Mouse (Mus musculus) heart, embryonic 12.5 days (tissue): ENCODE results near the gene Pbx1. TPM values are rescaled to one million over a fixed set of nuclear protein-coding genes. Genes with fewer than 3 reads are reported as not detected.

Experiments
- ATAC-seq: fragments of 200-750 bp; cut with Nextera tagmentation; 2 replicates; pipeline ENCODE4 v1.8.0; 2017; ENCODE audit warnings: moderate TSS enrichment, moderate library complexity; ENCODE audit not compliant: insufficient number of reproducible peaks, low FRiP score
- H3K27ac ChIP-seq: fragments of 300-500 bp; sonication (generic); 2 replicates; pipeline ENCODE4 v1.5.1; 2016; ENCODE audit warnings: mild to moderate bottlenecking, moderate library complexity; ENCODE audit not compliant: poor library complexity, severe bottlenecking
- H3K27me3 ChIP-seq: fragments of 300-500 bp; sonication (generic); replicated peaks from 2 replicates; pipeline ENCODE4 v1.6.1; 2016; ENCODE audit warnings: mild to moderate bottlenecking, moderate library complexity
- H3K36me3 ChIP-seq: fragments of 300-500 bp; sonication (generic); 2 replicates; pipeline ENCODE4 v1.6.1; 2016; ENCODE audit warnings: mild to moderate bottlenecking, moderate library complexity
- H3K4me1 ChIP-seq: fragments of 300-500 bp; sonication (generic); replicated peaks from 2 replicates; pipeline ENCODE4 v1.6.1; 2016; ENCODE audit warnings: mild to moderate bottlenecking
- H3K4me2 ChIP-seq: fragments of 300-500 bp; sonication (generic); 2 replicates; pipeline ENCODE4 v1.6.1; 2016; ENCODE audit warnings: mild to moderate bottlenecking, moderate library complexity
- H3K4me3 ChIP-seq: fragments of 300-500 bp; sonication (generic); 2 replicates; pipeline ENCODE4 v1.5.1; 2016; ENCODE audit warnings: mild to moderate bottlenecking
- H3K9ac ChIP-seq: fragments of 300-500 bp; sonication (generic); 2 replicates; pipeline ENCODE4 v1.6.1; 2016; ENCODE audit warnings: mild to moderate bottlenecking, moderate library complexity
- H3K9me3 ChIP-seq: fragments of 300-500 bp; sonication (generic); replicated peaks from 2 replicates; pipeline ENCODE4 v1.6.1; 2016; ENCODE audit warnings: mild to moderate bottlenecking, moderate library complexity
- WGBS: fragments of 180-500 bp; shearing (Covaris S2); methylation state at CpG from one replicate; pipeline ENCODE4 v1.1.7; 2016; 5-methylcytosine and 5-hydroxymethylcytosine counted together
- polyA plus RNA-seq: library from polyadenylated mRNA; unstranded; fragments of >200 nt; fragmentation: Nextera tagmentation; extraction: Ambion mirVana; gene quantifications from 2 replicates; pipeline ENCODE4 v1.2.1, GENCODE M21; 2016

Gene Pbx1
- polyA plus RNA-seq, 1 experiment from 2014 or later = 26.3 TPM

DNA sequence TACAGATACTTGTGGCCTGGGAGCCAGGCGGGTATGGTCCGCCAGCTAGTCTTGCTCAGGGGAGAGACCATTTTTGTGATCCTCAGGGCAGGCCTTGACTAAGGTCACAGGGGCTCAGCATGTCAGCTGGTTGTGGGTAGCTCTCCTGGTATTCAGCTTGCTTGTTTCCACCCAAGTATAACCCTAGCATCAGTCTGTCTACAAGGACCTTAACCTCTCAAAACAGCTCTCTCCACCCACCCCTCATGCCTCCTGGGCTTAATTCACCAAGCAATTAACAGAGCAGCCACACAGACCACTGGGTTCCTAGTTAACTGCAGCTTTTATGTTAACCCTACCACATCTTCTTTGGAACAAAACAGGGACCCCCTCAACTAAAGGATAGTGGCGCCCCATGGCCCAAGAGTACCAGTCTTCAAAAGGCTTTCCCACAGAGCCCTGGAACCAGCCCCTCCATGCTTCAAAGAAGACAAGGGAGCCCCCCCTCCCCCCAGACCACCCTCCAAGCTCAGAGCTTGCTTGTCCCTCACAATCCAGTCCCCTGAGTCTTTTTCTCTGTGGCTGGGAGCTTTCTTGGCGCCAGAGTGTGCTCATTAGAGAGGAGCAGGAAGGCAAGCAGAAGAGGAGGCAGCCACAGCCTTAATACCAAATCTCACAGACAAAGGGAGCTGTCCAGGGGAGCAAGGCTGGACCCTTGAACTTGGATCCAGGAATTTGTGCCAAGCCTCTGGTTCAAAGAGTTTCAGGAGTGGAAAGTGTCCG, 48.1 kb downstream of the Pbx1 start:
- 0 out of 2 replicates have a peak, but pooled peaks cover 5% of the 10 kb centered on the region for H3K36me3 ChIP-seq
- ATAC-seq = no peak
- H3K9me3 ChIP-seq = no peaks in the 10 kb centered on the region
- H3K4me1 ChIP-seq = peaks cover 76% of the 10 kb centered on the region
- H3K9ac ChIP-seq = peak overlapping the region; percentile 59
- 49% methylated on average over 5 of the region's 5 CpGs for WGBS
- H3K4me3 ChIP-seq = no peak overlapping the region
- H3K4me2 ChIP-seq = no peak overlapping the region
- H3K27me3 ChIP-seq = no peaks in the 10 kb centered on the region
- peak overlapping the region; percentile 96 for H3K27ac ChIP-seq

DNA sequence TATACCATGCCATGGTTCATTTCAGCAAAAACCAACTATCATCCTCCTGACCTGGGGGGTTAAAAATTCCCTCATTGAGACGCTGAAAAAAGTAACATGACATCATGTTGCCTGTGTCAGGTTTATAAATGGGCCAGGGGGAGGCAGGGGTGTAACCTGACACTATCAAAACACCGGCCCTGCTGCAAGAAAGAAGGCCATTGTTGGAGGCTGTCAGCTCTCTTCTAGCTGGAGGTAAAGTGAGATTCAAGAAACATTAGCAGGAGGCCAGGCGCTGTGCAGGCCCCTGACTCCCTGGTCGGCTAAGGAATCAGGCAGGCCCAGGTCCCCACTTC, 49.3 kb downstream of the Pbx1 start:
- peak overlapping the region; percentile 51; the same call in 1 of the 2 replicates for H3K9ac ChIP-seq
- no peak overlapping the region for H3K4me3 ChIP-seq
- H3K4me1 ChIP-seq = peaks cover 76% of the 10 kb centered on the region
- H3K27me3 ChIP-seq = no peaks in the 10 kb centered on the region
- H3K4me2 ChIP-seq = peak overlapping the region; percentile 38; the same call in 1 of the 2 replicates
- no peaks in the 10 kb centered on the region for H3K9me3 ChIP-seq
- peak overlapping the region; percentile 96 for H3K27ac ChIP-seq
- WGBS = 3% methylated on average over 4 of the region's 4 CpGs
- H3K36me3 ChIP-seq = 0 out of 2 replicates have a peak, but pooled peaks cover 3% of the 10 kb centered on the region
- peak; percentile 81 for ATAC-seq

DNA sequence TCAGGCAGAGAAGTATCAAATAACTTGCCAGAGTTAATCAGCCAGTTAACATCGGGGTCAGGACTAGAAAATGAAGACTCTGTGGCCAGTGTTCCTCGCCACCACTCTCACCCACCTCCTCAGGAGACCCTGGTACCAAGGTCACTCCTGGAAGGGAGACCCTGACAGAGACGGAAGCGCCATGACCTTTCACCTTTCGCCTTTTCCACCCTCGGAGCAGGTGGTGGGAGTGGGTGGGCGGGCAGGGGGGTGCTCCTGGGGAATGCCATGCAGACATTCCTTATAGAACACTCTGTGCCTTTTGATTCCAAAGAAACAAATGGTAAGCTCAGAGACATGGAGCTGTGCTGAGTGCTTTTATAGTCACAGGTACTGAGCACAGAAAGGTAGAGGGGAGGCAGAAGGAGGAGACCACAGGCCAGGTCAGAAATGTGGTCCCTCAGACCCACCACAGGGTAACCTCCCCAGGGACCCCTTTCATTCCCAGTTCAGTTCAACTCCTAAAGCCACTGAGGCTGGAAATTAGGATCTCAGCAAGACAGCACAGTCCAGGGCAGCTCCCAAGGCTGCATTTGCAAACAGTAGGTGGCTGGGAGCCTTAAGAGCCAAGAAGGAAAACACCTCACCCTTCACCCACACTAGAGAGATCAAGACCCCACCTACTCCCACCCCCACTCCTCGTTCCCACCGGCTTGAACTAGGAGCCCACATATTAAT, 49.8 kb downstream of the Pbx1 start:
- peak; percentile 55 for ATAC-seq
- Histone ChIP-seq H3K27ac (peak overlapping the region; percentile 96), H3K4me2 (peak overlapping the region; percentile 38; the same call in 1 of the 2 replicates), H3K9me3 (no peaks in the 10 kb centered on the region), H3K4me1 (peaks cover 75% of the 10 kb centered on the region), H3K4me3 (no peak overlapping the region), H3K36me3 (0 out of 2 replicates have a peak, but pooled peaks cover 3% of the 10 kb centered on the region), H3K27me3 (no peaks in the 10 kb centered on the region), H3K9ac (peak overlapping the region; percentile 41)
- WGBS = 39% methylated on average over 9 of the region's 9 CpGs

GRCm38 (mm10) chr1:168381451-168381850, 50.6 kb downstream of the Pbx1 start:
- H3K4me3 ChIP-seq = no peak overlapping the region
- no peak for ATAC-seq
- no peaks in the 10 kb centered on the region for H3K9me3 ChIP-seq
- H3K4me2 ChIP-seq = no peak overlapping the region
- no peak overlapping the region for H3K9ac ChIP-seq
- H3K4me1 ChIP-seq = peaks cover 68% of the 10 kb centered on the region
- WGBS = 67% methylated on average over 4 of the region's 4 CpGs
- H3K36me3 ChIP-seq = 0 out of 2 replicates have a peak, but pooled peaks cover 3% of the 10 kb centered on the region
- H3K27ac ChIP-seq = peak overlapping the region; percentile 72; the same call in 1 of the 2 replicates
- no peaks in the 10 kb centered on the region for H3K27me3 ChIP-seq

GRCm38 (mm10) chr1:168380241-168380770, 51.8 kb downstream of the Pbx1 start:
- H3K4me2 ChIP-seq = peak overlapping the region; percentile 17
- H3K4me3 ChIP-seq = no peak overlapping the region
- peak; percentile 39; the same call in 1 of the 2 replicates for ATAC-seq
- no peaks in the 10 kb centered on the region for H3K9me3 ChIP-seq
- no peak overlapping the region; the same call in 1 of the 2 replicates for H3K9ac ChIP-seq
- H3K27ac ChIP-seq = peak overlapping the region; percentile 72
- 0 out of 2 replicates have a peak, but pooled peaks cover 6% of the 10 kb centered on the region for H3K36me3 ChIP-seq
- 35% methylated on average over 9 of the region's 9 CpGs for WGBS
- peaks cover 57% of the 10 kb centered on the region for H3K4me1 ChIP-seq
- H3K27me3 ChIP-seq = no peaks in the 10 kb centered on the region

DNA sequence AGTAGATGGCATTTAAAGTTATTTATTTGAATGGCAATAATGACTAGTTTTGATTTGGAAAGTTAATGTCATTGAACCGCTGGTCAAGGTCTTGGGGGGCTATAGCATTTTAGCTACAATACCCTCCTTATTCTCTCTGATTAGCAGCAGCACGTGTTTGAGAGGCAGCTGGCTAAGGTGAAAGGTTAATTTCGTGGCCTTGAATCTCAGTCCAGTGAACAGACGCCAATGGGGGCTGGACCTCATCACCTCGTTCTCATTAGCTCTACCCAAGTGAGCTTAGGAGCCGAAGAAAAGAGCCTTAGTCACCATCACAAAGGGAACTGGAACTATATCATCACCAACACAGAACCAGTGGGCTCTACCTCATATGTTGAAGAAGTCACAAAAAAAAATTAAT, 54.4 kb downstream of the Pbx1 start:
- Histone ChIP-seq H3K9me3 (no peaks in the 10 kb centered on the region), H3K4me3 (no peak overlapping the region), H3K27me3 (no peaks in the 10 kb centered on the region), H3K9ac (no peak overlapping the region), H3K36me3 (peaks cover 13% of the 10 kb centered on the region), H3K4me2 (no peak overlapping the region), H3K27ac (no peak overlapping the region), H3K4me1 (peaks cover 41% of the 10 kb centered on the region)
- WGBS = 67% methylated on average over 6 of the region's 6 CpGs
- no peak for ATAC-seq

GRCm38 (mm10) chr1:168376330-168376729, 55.7 kb downstream of the Pbx1 start:
- Histone ChIP-seq H3K36me3 (peaks cover 19% of the 10 kb centered on the region), H3K4me1 (peaks cover 29% of the 10 kb centered on the region), H3K4me2 (no peak overlapping the region), H3K9ac (no peak overlapping the region), H3K27ac (no peak overlapping the region), H3K4me3 (no peak overlapping the region), H3K27me3 (no peaks in the 10 kb centered on the region), H3K9me3 (no peaks in the 10 kb centered on the region)
- ATAC-seq = no peak
- 36% methylated on average over 3 of the region's 3 CpGs for WGBS

DNA sequence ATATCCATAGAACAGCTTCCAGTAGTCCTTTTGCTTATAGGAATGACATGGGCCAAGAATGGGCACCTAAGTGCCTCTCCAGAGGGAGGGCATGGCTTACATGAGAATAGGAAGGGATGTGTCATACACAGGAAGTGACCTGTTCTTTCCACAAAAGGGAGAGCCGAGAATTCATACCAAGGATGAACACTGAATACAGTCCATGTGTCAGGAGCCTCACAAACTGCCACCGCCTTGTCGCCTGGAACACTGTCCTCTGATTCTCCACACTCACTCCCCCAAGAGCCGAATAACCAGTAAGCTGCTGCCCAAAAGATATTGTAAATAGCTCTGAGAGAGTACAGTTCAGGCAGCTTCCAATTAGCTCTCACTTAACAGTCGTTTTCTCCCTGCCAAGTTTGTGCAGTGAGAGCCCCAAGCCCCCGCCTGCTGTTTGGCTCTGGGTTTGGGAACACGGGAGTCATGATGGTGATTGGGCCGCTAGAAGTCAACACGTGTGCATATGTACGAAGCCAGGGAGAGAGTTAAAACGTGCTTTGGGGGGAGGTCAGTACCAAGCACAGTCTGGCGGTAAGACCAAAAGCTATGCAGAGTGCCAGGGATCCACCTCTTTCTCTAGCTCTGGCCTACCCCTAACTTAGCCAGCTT, 57.0 kb downstream of the Pbx1 start:
- H3K4me1 ChIP-seq = peaks cover 17% of the 10 kb centered on the region
- H3K27ac ChIP-seq = no peak overlapping the region
- no peak for ATAC-seq
- 80% methylated on average over 12 of the region's 12 CpGs for WGBS
- H3K4me2 ChIP-seq = no peak overlapping the region
- H3K27me3 ChIP-seq = no peaks in the 10 kb centered on the region
- peaks cover 17% of the 10 kb centered on the region for H3K36me3 ChIP-seq
- H3K4me3 ChIP-seq = no peak overlapping the region
- no peak overlapping the region for H3K9ac ChIP-seq
- no peaks in the 10 kb centered on the region for H3K9me3 ChIP-seq

GRCm38 (mm10) chr1:168372089-168372488, 60.0 kb downstream of the Pbx1 start:
- Histone ChIP-seq H3K4me2 (no peak overlapping the region), H3K9ac (no peak overlapping the region), H3K27ac (no peak overlapping the region), H3K36me3 (peaks cover 16% of the 10 kb centered on the region), H3K4me3 (no peak overlapping the region), H3K4me1 (peaks cover 16% of the 10 kb centered on the region), H3K27me3 (no peaks in the 10 kb centered on the region), H3K9me3 (no peaks in the 10 kb centered on the region)
- WGBS = 92% methylated on average over 2 of the region's 2 CpGs
- ATAC-seq = no peak

- no peak overlapping the region for H3K4me2 ChIP-seq
- H3K36me3 ChIP-seq = peaks cover 16% of the 10 kb centered on the region
- H3K27ac ChIP-seq = no peak overlapping the region
- H3K4me1 ChIP-seq = peaks cover 16% of the 10 kb centered on the region
- no peaks in the 10 kb centered on the region for H3K27me3 ChIP-seq
- H3K4me3 ChIP-seq = no peak overlapping the region
- no peak for ATAC-seq
- WGBS = 88% methylated on average over 9 of the region's 9 CpGs
- H3K9ac ChIP-seq = no peak overlapping the region
- H3K9me3 ChIP-seq = no peaks in the 10 kb centered on the region
Observed at GRCm38 (mm10) chr1:168370966-168371365, 61.1 kb downstream of the Pbx1 start.

DNA sequence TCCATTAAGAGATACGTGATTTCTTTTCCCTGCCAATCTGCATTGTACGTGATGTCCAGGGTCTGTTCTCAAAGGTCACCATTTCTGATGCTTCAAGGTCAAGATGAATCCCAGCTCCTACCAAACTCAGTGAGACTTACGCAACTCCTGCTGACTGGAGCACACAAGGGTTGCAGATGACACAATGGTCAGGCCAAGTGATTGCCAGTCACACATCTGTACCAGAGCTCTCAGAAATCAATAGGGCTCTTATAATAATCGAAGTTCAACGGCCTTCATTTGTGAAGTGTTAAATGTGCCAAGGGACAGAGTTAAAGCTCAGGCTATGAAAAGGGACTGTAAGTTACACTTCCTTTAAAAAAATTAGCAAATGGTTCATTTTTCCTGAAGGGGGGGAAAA, 65.8 kb downstream of the Pbx1 start:
- no peak for ATAC-seq
- no peak overlapping the region for H3K4me3 ChIP-seq
- 86% methylated on average over 5 of the region's 5 CpGs for WGBS

More for the DNA sequence above, 65.8 kb downstream of the Pbx1 start:
- H3K9ac ChIP-seq = no peak overlapping the region
- H3K36me3 ChIP-seq = peaks cover 8% of the 10 kb centered on the region; the same call in 1 of the 2 replicates
- no peak overlapping the region for H3K4me2 ChIP-seq
- peaks cover 6% of the 10 kb centered on the region; the same call in 1 of the 2 replicates for H3K4me1 ChIP-seq
- no peak overlapping the region for H3K27ac ChIP-seq
- H3K27me3 ChIP-seq = no peaks in the 10 kb centered on the region
- H3K9me3 ChIP-seq = no peaks in the 10 kb centered on the region
